Mouse (Mus musculus): ENCODE measurements around the gene Lor.

DNA sequence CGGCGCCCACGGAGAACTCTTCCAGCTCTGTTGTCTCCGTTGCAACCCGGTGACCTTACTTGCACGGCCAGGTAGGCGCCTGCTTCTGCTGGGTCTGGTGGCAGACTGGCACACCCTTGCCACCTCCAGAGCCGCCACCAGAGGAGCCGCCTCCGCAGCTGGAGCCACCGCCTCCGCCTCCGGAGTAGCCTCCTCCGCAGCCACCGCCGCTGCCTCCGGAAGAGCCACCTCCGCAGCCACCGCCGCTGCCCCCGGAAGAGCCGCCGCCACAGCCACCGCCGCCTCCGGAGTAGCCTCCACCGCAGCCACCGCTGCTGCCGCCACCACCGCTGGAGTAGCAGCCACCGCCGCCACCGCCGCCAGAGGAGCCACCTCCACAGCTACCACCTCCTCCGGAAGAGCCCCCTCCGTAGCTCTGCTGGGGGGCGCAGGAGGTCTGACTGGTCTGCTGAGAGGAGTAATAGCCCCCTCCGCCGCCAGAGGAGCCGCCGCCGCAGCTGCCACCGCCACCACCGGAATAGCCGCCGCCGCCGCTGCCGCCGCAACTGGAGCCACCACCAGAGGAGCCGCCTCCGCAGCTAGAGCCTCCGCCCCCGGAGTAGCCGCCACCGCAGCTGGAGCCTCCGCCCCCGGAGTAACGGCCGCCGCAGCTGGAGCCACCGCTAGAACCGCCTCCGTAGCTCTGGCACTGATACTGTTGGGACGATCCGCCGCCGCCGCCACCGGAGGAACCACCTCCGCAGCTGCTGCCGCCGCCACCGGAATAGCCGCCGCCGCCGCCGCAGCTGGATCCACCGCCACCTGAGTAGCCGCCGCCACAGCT is 2.3 kb downstream of the Lor start:
- no peak for TF ChIP-seq TAL1 (IDR thresholded peaks at IDR 0.05; ENCODE audit: low read length)
- no peak for TF ChIP-seq POLR2A (IDR thresholded peaks at IDR 0.05; ENCODE audit: control insufficient read depth in 1 of 2, insufficient read depth in 1 of 2, low read depth in 1 of 2, low read length in 2 of 2, poor library complexity in 1 of 2)
- TF ChIP-seq HCFC1 (IDR thresholded peaks at IDR 0.05; ENCODE audit: low read depth, low read length), result no peak
- TF ChIP-seq POLR2AphosphoS5 (IDR thresholded peaks at IDR 0.05; ENCODE audit: borderline replicate concordance, low read depth, low read length), result no peak
